Mouse (Mus musculus) layer of hippocampus, postnatal 36 days (tissue): ENCODE measurements around the gene Trnp1. TPM values are rescaled to one million over a fixed set of nuclear protein-coding genes. Genes with fewer than 3 reads are reported as not detected.
A peak's percentile ranks its signal among the peaks of the same experiment; 100 is the strongest.

Experiments used
- DNase-seq, 2 experiments: peaks; one replicate each; pipeline ENCODE4 v3.0.0; 2022
- total RNA-seq, 2 experiments: library from RNA; stranded (reverse); gene quantifications; 2 replicates each; pipeline ENCODE4 v1.2.3; 2021

Trnp1 gene
- total RNA-seq, 2 experiments from 2014 or later = 168 to 190 TPM

DNA sequence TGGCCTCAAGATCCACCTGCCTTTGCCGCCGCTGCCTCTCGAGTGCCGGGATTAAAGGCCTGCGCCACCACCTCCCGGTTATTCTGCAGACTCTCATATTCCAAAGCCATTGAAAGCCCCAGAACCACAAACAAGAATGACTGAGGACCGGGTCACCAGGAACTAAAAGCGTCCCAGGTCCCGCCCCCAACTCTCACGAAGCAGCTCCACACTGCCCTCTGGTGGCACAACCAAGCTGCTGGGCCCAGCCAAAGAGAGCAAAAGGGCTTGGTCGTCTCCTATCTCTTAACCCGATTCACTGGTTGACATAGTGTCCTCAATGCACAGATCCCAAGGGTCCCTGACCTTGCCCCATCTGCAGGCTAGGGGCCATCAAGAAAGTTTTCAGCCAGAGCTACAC lies 3.9 kb downstream of the Trnp1 start:
- DNase-seq = peak; percentile 74 to 85

- DNase-seq = no peak
These were observed 4.5 kb downstream of the Trnp1 start for GRCm38 (mm10) chr4:133493895-133494294.

- DNase-seq = no peak
These were observed 6.5 kb downstream of the Trnp1 start for GRCm38 (mm10) chr4:133491800-133492199.

DNA sequence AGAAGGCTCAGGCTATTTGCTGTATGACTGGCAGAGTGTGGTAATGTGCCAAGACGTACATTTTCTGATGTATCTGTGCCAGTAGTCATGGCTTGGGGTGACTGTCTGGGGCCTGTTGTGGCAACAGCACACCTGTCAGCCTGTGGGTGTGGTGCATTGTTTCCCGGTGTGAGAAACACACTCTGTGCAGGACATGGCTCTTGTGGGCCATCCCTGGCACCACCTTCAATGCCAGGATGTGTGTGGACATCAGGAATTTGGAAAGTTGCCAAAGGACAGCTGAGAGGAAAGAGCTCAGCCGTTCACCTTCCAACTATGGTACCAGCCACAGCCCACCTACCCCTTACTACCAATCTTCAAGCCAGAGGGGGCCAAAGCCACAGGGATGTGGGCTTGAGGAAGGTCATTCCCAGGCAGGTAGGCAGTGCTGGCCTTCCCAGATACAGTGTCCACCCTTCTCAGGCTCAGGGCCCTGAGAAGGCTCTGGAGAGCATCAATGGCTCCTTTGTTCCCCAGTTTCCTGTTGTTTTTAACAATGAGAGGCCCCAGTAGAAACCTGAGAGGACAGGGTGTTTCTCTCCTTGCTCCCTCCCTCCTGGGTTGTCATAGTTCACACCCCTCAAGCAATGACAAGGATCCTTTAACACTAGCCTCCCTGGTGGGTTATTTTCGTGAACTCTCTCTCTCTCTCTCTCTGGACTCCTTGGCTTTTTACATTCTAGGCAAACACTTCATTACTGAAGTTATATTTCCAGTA lies 8.7 kb downstream of the Trnp1 start:
- no peak for DNase-seq

GRCm38 (mm10) chr4:133488619-133489392 lies 9.5 kb downstream of the Trnp1 start:
- no peak for DNase-seq

DNA sequence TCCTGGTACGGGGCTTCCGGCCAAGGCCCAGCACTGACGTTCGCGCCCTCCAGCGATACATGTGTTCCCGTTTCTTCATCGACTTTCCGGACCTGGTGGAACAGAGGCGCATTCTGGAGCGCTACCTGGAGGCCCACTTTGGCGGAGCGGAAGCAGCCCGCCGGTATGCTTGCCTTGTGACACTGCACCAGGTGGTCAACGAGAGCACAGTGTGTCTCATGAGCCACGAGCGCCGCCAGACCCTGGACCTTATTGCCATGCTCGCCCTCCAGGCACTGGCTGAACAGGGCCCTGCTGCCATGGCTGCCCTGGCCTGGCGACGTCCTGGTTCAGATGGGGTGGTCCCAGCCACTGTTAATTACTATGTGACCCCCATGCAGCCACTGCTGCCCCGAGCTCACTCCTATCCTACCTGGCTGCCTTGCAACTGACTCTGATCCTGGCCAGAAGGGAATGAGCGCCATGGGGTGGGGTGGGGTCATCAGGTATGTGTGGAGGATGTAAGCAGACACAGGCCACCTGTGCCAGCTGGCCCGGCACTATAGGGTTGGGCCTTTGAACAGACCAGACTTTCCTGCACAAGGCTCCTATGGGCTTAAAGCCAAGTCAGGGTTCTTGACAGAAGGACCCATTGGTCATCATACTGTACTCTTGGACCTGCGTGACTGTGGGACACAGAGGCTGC lies 11.5 kb downstream of the Trnp1 start:
- DNase-seq = no peak

GRCm38 (mm10) chr4:133485691-133486425 lies 12.5 kb downstream of the Trnp1 start:
- no peak for DNase-seq

GRCm38 (mm10) chr4:133484266-133485025 lies 13.9 kb downstream of the Trnp1 start:
- no peak for DNase-seq

DNA sequence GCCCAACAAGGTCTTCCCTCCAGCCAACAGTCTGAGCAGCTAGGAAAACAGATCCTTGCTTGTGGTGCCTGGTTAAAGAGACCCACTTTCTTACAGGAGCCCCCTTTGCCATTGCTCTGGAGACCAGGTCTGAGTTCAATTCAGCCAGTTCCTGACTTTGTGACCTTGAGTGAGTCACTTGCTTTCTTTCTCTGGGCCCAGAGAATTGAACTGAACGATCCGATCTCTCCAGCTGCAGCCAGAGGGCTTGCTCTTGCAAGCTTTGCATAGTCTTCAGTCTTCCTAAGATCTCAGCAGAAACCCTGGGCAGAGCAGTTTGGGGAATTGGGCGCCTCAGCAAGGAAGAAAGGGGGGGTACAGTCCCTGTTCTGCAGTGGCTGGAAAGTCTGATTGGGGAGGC lies 15.9 kb downstream of the Trnp1 start:
- no peak for DNase-seq

DNA sequence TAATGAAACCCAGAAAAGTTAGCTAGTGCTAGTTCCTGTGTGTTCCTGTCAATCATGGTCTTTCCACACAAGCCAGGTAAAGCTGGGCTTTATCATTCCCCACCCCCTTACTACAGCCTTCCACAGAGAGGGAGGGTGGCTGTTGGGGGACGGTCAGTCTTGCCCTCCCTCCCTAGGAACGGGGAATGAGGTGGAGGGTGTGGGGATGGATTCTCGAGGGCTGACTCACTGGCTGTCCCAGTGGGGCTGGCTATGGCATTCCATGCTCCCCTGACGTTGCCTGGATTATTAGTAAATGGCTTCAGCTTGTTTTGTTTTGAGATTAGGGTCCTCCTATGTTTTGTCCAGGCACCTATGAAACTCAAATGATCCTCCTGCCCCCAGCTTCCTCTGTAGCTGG lies 16.9 kb downstream of the Trnp1 start:
- DNase-seq = no peak

- no peak for DNase-seq
These were observed 17.6 kb downstream of the Trnp1 start for GRCm38 (mm10) chr4:133480754-133481153.

DNA sequence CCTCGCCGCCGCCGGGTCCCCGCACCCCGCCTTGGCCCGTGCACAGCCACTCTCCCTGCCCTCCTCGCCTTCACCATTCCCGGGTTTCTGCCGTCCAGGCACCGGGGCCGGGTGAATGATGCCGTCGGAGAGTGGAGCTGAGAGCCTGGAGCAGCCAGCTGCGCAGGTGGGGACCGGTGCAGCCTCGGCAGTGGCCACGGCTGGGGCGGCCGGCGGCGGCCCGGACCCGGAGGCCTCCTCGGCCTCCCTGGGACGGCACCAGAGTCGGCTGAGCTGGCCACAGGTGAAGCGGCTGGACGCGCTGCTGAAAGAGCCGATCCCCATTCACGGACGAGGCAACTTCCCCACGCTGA lies 18.2 kb downstream of the Trnp1 start:
- no peak for DNase-seq

DNA sequence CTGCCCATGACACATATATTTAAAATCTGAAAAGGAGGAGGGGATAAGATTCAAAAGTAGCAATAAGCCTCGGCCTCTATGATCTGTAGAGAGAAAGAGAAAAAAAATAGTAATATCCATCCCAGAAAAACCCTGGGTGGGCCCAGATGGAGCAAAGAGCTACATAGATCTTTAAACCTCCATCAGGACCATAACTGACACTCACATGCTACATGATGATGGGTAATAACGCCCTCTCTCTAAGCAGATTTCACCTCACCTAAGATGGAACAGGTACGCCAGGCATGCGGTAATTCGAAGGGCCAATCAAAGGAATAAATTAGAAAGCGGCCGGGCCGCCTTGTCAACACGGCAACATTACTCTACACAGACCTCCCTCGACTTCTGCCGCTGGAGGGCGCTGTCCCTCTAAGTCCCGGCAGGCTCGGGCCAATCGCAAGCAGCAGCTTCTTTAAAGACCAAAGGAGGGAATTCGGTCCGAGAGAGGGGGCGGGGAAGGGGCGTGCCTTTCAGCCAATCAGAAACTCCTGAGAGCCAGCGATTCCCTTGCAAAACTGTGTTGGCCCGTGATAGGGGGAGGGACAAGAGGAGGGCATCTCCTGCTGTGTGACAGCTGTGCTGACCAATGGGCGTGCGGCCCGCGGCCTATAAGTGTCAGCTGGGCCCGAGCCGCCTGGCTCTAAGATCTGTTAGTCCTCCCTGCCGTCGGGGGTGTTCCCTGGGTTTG lies 18.7 kb downstream of the Trnp1 start, which contains the start of gene Tent5b:
TSS of gene Tent5b (plus strand) at position 675 of the 727 bp plus-strand sequence.
- peak; percentile 92 for DNase-seq

DNA sequence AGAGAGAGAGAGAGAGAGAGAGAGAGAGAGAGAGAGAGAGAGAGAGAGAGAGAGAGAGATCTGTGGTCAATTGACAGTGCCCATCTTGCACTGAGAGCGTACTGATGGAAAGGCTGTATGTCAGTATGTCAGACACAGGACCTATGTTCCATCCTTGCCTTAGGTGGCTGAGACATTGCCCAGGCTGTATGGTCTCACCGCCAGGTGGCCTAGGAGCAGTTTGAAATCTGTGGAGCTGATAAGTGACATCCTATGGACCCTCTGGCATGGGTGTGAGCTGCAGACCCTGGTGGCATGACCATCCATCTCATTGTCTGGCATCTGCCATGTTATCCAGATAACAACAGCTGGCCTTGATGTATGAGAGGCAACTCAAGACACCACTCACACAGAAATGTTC lies 24.5 kb downstream of the Trnp1 start:
- no peak for DNase-seq

- DNase-seq = no peak
These were observed 27.1 kb downstream of the Trnp1 start for GRCm38 (mm10) chr4:133471135-133471821.

GRCm38 (mm10) chr4:133469122-133469521 lies 29.2 kb downstream of the Trnp1 start:
- no peak for DNase-seq

- DNase-seq = peak; percentile 65 to 74
These were observed 30.3 kb downstream of the Trnp1 start for GRCm38 (mm10) chr4:133468080-133468479.

DNA sequence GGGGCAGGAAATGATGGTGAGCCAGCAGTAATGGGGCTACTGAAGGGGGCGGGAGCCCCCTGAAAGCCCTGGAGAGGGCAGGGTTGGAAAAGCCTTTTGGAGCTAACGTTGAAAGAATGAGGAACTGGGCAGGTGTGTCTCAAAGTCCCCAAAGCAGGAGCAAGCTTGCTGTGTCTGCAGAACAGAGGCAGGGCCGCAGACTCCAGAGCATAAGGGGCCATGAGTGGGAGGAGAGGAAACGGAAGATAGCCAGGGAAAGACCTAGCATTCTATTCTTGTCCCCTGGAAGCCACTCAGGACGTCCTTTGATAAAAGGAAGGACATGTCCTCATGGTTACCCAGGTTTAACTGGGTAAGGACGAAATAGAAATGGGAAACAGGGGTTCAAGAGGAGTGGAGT lies 35.2 kb downstream of the Trnp1 start:
- no peak for DNase-seq

GRCm38 (mm10) chr4:133461362-133461761 lies 37.0 kb downstream of the Trnp1 start:
- DNase-seq = no peak

DNA sequence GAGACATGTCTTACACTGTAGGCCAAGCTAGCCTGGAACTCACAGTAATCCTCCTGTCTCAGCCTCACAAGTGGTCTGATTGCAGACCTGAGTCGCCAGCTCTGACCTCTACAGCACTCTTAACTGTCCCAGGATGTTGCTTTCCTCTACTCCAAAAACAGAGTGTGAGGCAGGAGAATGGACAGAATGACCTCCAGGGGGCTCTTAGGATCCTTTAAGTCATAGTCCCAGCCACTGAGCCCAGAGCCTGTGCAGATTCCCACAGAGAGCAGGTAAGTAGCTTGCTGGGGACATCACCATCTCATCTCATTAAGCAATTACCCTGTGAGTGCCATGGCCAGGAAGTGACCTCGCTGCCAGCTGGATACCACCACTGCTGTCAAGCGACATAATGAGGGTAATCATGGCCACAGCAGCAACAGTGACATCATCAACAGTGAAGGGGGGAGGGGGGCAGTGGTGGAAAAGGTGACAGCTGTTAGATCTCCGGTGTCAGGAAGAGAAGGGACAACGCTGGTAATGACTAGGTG lies 37.5 kb downstream of the Trnp1 start:
- DNase-seq = no peak
